Mouse (Mus musculus) kidney, postnatal 14 days (tissue): ENCODE measurements around the gene Cyp2d22.
A peak's percentile ranks its signal among the peaks of the same experiment; 100 is the strongest.
"Not testable (repeated sequence)": the region's sequence is repeated elsewhere in the genome, so short reads cannot be mapped to it uniquely, and the experiment has no call there.

Experiments
- DNase-seq: peaks from one replicate; pipeline ENCODE4 v3.0.0; 2022; ENCODE audit warnings: mixed read lengths

Gene Cyp2d22

DNA sequence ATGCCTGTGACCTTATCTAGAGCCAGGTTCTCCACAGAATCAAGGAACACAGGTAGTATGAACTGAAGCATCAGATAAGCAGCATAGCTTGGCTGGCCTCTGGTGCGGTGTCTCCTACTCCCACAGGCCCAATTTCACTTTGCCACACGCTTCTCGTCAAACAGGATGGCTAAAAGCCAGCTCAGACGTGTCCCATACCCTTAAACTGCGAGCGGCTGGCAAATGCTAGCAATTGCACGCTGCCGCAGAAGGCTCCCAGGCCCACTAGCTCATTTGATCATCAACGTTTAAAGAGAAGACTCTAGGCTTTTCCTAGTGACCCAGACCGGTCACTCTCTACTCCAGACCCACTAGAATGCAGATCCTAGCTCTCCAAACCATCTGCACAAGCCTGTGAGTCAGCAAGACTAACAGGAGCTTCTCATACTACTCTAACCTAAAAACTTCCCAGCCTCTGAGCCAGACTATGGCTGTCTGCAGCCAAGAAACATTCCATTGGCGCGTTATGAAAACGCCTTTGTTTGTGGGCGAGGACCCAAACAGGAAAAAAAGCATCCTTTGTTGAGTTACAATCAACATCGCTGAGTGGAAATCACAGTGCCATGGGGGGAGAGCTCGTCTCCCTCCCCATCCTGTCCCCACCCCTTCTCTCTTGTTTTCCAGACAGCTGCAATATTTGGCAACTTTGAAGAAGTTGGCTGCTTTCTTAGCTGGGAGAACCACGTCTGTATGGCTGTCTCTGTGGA lies 3.5 kb downstream of the Cyp2d22 start:
- peak; percentile 83 for DNase-seq

DNA sequence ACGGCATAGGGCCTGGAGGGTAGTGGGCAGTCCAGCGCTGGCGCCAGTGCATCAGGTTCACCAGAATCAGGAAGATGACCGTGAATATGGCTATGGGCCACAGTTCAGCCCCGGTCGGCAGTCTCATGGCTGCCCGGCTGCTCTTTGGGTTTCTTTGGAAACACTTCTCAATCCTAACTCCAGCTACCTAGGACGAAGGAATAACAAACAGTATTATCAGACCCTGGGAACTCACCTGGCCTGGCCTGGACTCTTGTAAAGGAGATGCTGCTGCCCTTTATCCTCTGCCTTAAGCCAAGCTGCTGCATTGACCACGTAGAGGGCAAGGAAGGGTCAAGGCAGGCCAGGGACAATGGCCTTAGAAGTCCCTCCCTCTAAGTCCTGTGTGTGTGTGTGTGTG lies 4.2 kb downstream of the Cyp2d22 start:
- DNase-seq: no peak

DNA sequence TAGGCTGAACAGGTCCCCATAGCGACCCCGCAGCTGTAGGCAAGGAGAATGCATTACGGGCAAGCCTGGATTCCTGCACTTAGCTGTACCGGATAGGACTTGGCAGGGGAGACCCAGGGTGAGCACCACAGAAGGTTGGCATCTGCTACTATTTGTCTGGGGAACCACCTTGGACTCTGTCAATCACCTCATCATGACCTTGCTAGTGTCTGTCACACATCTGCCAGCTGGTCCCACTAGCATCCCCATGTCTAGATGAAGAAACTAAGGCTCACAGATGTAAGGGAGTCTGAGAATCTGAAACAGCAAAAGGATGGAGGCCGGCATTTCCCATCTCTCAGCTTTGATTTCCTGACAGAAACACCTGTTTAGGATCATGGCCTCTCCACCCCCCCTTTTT lies 5.6 kb downstream of the Cyp2d22 start:
- no peak for DNase-seq

DNA sequence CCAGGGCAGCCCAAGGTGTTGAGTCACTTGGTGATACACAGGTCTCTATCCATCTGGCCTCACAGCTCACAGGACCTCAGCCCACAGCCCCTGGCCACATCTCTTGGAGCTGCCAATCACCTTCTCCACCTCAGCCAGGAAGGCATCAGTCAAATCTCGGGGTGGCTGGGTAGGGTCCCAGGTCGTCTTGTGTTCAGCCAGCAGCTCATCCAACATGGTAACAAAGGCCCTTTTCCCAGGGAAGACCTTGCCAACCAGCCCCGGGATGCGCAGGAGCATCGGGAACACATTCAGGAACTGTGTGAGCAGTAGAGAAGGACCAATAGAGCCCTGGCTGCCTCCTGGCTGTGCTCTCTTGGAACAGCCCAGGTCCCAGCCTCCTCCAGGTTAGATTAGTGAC lies 7.1 kb downstream of the Cyp2d22 start:
- no peak for DNase-seq

DNA sequence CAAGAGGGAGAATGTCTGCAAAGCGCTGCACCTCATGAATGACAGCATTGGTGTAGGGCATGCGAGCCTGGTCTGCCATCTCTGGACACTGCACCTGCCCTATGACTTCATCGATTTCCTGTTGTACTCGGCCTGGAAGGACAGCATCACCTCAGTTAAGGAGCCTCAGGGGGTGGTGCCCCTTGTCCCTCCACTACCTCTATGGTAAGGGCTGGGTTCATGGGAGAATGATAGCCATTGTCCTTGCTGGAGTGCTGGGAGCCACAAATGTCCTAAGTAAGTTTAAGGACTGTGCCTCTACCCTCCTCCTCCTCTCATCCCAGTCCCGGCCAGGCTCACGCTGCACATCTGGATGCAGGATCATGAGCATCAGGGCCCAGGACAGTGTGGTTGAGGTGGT lies 7.6 kb downstream of the Cyp2d22 start:
- no peak for DNase-seq

DNA sequence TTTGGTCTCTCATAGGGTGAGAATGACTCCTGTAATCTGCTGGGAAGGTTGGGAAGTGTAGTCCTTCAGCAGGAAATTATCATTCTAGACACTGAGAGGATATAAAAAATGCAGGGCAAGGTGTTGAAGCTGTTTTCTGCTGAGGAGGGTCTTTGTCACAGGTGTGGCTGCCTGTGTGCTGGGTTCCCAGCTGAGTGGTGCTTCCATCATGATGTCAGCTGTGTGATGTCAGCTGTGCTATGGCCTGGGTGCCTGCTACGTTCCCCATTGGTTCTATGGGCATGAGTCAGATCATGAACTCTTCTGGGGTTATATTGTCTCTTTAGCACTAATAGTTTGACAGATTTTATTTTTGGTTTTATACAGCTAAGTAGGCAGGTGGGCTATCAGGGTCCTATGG lies 11.2 kb downstream of the Cyp2d22 start:
- DNase-seq: no peak

DNA sequence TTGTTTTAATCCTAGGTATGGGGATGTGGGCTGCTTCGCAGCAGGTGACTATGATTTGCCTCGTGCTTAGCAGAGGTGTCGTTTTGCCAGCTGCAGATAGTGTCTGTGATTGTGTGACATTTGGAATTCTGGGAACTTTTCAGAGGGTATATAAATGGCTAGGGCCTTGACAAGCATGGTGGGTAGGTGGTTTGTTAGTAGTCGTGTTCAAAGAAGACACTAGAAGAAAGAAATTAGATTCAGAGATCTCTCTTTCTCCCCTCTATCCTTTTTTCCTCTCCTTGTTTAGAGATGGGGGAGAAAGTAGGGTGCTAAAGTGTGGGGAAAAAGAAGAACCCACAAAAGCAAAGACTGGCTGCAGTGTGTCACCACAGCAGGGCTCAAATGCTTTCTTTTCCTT lies 11.9 kb downstream of the Cyp2d22 start:
- DNase-seq: no peak

DNA sequence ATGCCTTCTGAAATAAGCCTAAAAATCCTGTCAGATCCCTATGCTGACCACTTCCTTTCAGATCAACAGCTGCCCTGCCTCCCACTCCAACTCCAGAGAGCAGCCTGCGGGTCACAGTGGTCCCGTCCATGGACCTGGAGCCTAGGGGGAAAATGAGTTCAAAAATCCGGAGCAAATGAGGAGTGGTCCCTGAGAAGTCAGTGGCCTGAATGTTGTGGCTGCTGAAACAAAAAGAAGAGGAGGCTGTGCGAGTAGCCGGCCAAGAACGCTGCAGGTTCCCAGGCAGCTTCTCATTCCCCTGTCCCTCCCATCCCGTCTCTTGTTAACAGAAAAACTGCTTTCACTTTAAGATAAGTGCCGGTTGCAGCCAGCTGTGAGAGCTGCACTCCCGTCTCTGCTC lies 15.5 kb downstream of the Cyp2d22 start:
- not testable (repeated sequence) for DNase-seq

DNA sequence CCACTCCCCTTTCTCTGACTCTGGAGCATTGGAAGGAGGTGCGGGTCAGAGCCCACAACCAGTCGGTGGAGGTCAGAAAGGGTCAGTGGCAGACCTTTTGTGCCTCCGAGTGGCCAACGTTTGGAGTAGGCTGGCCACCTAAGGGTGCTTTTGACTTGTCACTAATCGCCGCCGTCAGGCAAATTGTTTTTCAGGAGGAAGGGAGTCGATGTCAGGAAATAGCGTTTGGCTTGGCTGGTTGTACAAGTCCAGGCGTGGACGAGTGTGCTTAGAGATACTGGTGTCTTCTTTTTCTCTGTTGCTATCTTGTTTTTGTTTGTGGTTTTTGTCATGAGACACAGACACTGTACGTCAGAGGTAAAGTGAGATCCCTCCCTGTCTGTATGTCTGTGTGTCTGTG lies 16.3 kb downstream of the Cyp2d22 start:
- DNase-seq: not testable (repeated sequence)

DNA sequence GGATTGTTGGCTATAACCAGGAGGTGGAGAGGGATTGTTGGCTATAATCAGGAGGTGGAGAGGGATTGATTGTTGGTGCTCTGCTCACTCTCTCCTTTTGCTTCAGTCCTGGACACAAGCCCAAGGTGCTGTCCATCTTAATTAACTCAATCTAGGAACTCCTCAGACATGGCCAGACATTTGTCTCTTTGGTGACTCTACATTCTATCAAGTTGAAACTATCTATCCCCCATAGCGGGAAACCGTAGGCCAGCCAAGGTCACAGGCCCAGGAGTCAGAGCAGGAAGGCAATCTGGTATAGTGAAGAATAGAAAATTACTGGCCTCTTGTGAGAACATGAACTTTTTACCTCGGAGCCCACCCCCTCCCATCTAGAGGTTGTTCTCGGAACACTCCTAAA lies 17.8 kb downstream of the Cyp2d22 start:
- peak; percentile 49 for DNase-seq

DNA sequence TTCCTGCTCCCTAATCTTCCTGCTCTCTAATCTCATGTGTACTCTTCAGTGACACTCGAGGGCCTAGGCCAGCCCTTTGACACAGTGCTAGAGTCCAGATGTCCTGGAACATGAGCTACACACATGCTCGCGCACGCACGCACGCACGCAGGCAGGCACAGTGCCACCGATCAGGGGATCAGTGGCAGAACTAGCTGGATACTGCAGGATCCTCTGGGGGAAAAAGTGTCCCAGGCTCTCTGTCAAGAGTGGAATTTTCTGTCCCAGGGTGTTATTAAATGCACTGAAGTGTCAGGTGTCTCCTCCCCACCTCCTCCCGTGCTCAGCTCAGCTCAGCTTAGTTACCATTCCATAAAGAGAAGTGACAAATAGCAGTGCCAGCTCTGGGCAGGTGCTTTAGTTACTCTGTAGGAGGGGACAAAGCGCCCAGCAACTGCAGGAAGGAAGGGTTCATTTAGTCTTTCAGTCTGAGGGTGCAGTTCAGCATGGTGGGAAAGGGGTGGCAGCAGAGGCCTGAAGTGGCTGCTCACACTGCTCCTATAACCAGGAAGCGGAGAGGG lies 18.5 kb downstream of the Cyp2d22 start:
- peak; percentile 55 for DNase-seq

DNA sequence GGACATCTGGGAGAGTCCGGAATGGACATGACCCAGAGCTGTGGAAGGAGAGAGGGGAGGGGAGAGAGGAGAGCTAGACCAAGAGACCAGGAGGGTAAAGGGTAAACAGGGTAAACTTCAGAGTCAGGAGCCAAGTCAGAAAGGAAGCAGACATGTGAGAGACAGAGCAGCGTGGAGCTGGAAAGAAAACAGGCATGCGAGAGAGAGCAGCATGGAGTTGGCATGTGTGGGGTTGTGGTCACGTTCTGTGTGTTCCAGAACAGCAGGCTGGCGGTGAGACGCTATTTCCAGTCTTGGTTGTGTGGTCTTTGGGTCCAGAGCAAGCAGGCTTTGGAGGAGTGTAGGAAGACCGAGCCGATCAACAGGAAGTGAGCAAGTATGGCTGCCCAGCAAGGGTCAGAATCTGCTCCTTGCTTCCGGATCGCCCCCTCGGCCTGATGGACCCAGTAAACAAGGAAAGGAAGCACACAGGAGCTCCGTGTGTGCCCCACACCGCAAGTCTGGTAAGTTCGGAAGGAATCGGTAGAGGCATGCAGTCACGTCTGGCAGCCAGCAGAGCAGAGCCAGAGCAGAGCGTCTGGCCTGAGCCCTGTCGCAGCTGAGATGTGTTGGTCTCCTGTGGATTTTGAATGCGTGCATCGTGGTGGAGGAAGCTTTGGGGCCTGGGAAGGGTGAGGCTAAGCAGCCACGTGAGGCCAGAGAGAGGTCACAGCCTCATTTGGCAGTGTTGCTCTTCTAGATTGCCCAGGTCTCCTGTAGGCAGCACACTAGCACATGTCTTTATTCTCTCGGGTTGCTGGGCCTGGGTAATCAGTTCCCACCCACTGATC lies 21.4 kb downstream of the Cyp2d22 start:
- peak; percentile 59 for DNase-seq

DNA sequence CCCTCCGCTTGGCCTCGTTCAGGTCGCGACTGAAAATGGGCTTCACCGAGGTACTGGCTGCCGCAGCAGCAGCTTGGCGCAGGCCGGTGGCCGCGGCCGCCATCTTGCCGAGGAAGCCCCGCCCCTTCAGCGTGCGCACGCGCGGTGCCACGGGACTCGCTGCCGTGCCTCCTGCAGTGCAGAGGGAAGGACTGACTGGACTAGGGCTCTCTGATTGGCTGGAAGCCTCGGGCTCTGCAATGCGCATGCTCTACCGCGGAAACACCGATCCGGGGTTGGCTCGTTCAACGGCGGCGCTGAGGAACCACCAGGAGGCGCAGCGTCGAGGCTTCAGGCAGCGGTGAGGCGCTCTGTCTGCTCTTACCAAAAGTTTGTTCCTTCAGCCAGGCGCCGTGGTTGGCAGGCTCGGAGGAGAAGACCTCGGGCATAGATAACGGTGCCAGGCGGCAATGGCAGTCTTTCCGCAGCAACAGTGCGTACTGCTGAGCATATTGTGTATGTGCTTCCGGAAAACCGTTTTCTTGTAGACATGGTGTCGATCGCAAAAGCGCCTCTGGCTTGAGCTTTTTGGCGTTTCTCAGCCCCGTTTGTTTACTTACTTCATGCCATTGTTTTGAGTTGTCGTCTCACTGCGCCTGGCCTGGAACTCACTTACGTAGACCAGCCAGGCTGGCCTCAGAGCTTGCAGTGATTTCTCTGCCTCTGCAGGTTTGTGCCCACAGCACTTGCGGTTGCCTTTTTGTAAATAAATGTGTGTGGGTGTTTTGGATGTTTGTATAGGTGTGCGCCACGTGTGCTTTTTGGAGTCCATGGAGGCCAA lies 25.7 kb downstream of the Cyp2d22 start, which contains the start of gene Ndufa6:
TSS of gene Ndufa6 (minus strand) at position 197 of the 820 bp plus-strand sequence.
- DNase-seq: peak; percentile 98

DNA sequence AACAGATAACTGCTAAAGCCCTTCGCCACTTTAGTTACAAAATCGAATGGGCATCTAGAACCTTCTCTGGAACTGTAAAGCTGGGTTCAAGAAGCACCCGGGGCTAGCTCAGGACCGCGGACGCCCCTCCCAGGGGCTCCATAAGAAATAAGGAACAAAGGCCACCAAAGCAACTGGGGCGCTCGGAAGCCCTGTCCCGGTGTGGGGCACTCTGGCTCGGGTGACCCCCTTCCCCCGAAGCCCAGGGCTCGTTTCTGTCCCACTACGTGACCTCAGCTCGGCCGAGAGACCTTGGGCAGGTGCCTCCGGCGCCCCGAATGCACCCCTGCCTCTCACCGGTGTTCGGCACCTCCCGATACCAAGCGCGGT lies 26.3 kb downstream of the Cyp2d22 start:
- no peak for DNase-seq

DNA sequence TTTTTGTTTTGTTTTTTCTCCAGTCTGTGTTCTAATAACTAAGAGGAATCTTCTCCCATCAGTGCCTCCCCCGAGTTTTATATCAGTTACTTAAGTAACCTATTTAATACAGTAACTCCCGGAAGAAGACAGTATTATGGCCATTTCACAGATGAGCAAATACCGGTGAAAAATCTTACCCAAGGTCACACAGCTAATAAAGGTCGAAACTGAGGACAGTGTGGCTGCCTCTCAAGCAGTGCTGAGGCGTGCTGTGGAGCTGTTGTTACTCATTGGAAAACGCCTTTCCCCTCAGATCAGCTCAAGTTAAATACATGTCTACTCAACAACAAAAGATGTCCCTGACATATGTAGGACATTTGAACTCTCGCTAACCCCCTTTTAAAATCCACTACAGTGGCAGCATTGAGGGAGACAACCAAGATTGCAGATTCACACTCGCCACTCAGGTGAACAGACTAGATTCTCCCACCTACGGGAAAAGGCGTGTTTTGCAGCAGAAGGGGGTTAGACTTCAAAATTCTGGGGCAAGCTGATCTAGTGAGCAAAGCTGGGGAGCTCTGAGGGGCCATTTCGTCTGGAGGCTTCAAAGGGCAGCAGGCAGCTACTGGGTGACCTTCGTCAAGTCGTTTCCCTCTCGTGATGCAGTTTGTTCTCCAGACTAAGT lies 26.8 kb downstream of the Cyp2d22 start:
- no peak for DNase-seq

DNA sequence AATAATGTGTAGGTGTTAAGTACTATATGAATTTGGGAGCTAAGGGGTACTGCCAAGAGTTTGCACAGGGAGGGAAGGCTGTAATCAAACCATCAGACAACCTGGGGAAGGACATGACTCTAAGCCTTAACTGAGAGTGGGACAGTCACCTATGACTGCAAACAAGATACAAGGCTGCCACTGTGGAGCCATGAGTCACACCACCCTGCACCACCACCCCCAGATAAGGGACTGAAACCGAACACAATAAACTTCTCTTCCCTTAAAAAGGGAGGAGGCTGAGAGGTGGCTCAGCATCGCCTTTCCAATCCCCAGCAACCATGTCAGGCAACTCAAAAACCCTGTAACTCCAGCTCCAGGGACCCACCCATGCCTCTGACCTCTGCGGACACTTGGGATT lies 28.6 kb downstream of the Cyp2d22 start:
- no peak for DNase-seq

DNA sequence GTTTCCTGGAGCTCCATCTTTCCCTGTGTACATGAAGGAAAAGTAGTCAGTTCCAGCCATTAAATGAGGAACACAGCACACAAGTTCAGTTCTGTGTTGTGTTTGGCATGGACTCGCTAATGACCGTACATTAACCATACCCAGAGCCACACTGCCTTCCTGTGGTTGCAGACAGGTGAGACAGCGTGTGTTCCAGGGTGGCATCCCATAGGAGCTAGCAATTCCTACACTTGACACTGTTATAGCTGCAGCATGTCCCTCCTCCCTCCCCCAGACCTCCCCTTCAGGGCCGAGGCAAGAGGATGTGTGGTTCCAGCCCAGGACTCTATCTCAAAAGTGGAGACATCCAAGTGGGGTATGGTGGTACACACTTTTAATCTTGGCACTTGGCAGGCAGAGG lies 29.7 kb downstream of the Cyp2d22 start:
- no peak for DNase-seq

DNA sequence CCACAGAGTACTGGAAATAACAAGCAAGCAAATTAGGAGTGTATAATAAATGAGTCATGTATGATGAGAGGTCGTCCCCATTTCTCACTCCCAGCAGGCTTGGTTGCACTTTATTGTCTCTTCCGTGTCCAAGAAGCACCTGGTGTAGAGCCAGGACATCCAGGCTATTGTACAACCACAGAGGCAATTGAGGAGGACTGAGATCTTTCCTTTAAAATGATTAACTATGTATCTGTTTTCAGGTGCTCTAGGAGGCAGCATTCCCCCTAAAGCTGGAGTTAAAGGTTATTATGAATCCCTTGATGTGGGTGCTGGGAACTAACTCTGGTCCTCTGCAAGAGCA lies 31.1 kb downstream of the Cyp2d22 start:
- no peak for DNase-seq

DNA sequence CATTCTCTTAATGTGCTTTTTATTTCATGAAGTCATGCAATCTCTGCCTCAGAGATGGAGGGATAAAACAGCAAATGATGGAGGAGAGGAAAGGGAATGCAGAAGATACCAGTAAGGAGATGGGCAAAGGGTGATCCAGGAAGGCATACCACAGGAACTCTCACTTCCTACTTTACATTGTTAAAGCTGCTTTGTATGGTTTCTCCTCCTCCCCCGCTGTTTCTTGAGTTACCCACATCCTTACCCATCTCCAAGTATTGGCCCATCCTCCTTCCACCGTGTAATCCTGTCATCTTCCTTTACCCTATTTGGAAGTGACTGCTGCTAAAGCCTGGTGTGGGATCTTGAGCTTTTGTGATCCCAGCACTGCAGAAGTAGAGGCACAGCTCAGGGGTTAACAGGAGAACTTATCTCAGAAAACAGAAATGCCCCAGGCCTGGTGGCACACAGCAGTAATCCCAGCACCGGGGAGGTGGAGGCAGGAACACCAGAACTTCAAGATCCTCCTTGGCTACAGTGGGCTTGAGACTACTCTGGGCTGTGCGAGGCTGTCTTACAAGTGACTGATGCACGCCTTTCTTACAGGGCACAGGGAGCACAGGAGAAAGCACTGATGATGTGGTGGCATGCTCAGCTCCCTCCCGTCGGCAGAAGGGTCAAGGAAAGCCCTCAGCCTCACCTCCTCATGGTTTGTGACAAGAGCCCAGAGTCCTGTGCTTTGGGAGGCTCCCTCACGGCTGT lies 31.6 kb downstream of the Cyp2d22 start:
- no peak for DNase-seq

DNA sequence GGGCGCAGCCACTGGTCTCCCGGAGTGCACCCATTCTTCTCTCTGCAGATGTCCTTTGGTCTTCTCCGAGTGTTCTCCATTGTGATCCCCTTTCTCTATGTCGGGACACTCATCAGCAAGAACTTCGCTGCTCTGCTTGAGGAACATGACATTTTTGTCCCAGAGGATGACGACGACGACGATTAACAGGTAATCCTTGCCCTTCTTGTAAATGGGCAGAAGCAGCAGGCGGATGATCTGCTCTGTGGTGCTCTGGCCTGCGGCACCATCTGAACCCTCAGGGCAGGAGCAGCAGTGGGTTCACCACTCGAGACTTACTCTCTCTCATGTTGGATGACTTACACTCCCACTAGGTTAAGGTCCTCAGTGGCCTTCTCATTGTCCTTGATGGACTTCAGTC lies 32.2 kb downstream of the Cyp2d22 start:
- no peak for DNase-seq

DNA sequence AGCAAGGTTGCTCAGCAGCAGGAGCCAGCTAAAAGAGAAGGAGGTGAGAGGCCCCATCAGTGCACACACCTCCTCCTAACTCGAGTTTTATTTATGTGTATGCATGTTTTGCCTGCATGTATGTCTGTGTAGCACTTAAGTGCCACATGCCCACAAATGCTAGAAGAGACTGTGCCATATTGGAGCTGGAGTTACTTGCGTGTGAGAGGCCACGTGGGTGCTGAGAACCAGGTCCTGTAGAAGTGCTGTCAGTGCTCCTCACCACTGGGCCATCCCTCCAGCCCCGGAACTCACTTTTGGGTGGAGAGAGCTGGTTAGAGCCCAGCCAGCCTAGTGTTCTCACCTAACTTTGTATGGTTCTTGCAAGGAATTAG lies 32.8 kb downstream of the Cyp2d22 start:
- no peak for DNase-seq
